Mouse (Mus musculus) liver, embryonic 16.5 days (tissue): ENCODE results near the gene Gm11115. TPM values are rescaled to one million over a fixed set of nuclear protein-coding genes. Genes with fewer than 3 reads are reported as not detected.

Experiments
- ATAC-seq: fragments of 200-750 bp; cut with Nextera tagmentation; 2 replicates; pipeline ENCODE4 v1.8.0; 2017; ENCODE audit warnings: low read depth, mild to moderate bottlenecking, moderate number of reproducible peaks, moderate library complexity
- H3K27ac ChIP-seq: fragments of 300-500 bp; sonication (generic); 2 replicates; pipeline ENCODE4 v1.5.1; 2014; ENCODE audit warnings: mild to moderate bottlenecking, low read length
- H3K27me3 ChIP-seq: fragments of 300-500 bp; sonication (generic); 2 replicates; pipeline ENCODE4 v1.6.1; 2014; ENCODE audit warnings: low read depth, low read length, mixed read lengths; ENCODE audit not compliant: control insufficient read depth, insufficient read depth
- H3K36me3 ChIP-seq: fragments of 300-500 bp; sonication (generic); 2 replicates; pipeline ENCODE4 v1.6.1; 2014; ENCODE audit warnings: mild to moderate bottlenecking; ENCODE audit not compliant: control insufficient read depth, insufficient read depth
- H3K4me1 ChIP-seq: fragments of 300-500 bp; sonication (generic); 2 replicates; pipeline ENCODE4 v1.6.1; 2014; ENCODE audit warnings: low read depth, low read length, mixed read lengths; ENCODE audit not compliant: control insufficient read depth
- H3K4me2 ChIP-seq: fragments of 300-500 bp; sonication (generic); 2 replicates; pipeline ENCODE4 v1.6.1; 2014; ENCODE audit warnings: low read depth, low read length, mixed read lengths
- H3K4me3 ChIP-seq: fragments of 300-500 bp; sonication (generic); 2 replicates; pipeline ENCODE4 v1.5.1; 2014; ENCODE audit warnings: low read depth, mild to moderate bottlenecking, low read length
- H3K9ac ChIP-seq: fragments of 300-500 bp; sonication (generic); 2 replicates; pipeline ENCODE4 v1.6.1; 2014; ENCODE audit warnings: low read depth, low read length
- H3K9me3 ChIP-seq: fragments of 300-500 bp; sonication (generic); replicated peaks from 2 replicates; pipeline ENCODE4 v1.6.1; 2016; ENCODE audit warnings: low read length; ENCODE audit not compliant: control insufficient read depth
- whole genome bisulfite sequencing: fragments of 180-500 bp; shearing (Covaris S2); extraction: QIAGEN DNeasy Blood & Tissue Kit; methylation state at CpG from one replicate; pipeline ENCODE4 v1.1.7; 2014; ENCODE audit not compliant: insufficient replicate concordance; 5-methylcytosine and 5-hydroxymethylcytosine counted together
- polyA plus RNA-seq: library from polyadenylated mRNA; unstranded; fragments of >200 nt; fragmentation: Nextera tagmentation; extraction: Ambion mirVana; gene quantifications from 2 replicates; pipeline ENCODE4 v1.2.1, GENCODE M21; 2015

Gm11115 gene
- not detected in 2 replicates for polyA plus RNA-seq

DNA sequence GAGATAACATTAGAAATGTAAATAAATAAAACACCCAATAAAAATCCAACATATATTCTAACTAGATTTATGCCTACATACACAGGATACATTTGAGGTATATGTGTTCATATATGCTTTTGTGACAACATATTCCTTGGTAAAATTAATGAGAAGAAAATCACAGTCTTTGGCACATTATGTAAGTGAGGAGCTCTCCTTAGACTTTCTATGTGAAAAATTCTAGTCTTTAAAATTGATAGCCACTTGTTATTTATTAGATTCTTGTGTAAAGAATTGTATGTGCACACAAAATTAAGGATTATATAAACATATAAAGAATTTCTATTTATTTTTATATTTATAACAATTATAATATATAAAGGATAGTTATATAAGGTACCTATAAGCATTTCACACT, at the start of gene Gm11115:
Gene Gm11115, minus strand, starts transcription at position 101 of the 400 bp plus-strand sequence.
- H3K36me3 ChIP-seq: no peaks in the 10 kb centered on the region
- no peak within 1 kb of the TSS for H3K4me3 ChIP-seq
- no peak for ATAC-seq
- no peak within 1 kb of the TSS for H3K27ac ChIP-seq
- no peak within 1 kb of the TSS for H3K9ac ChIP-seq
- no peaks in the 10 kb centered on the region for H3K27me3 ChIP-seq
- H3K4me1 ChIP-seq: no peaks in the 10 kb centered on the region
- no peaks in the 10 kb centered on the region for H3K9me3 ChIP-seq
- no peak within 1 kb of the TSS for H3K4me2 ChIP-seq

DNA sequence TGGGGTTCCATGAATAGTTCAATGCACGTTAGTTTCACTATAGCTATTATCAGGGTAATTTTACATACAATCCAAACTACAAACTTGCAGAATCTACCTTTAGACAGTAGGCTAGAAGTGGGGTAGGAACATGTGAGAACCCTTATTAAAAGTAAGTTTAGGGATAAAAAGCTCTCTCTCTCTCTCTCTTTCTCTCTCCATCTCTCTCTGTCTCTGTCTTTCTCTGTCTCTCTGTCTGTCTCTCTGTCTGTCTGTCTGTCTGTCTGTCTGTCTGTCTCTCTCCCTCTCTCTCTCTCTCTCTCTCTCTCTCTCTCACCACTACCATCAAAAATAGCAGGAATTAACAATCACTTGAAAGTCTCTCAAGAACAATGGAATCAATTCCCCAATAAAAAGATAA, 42.5 kb downstream of the Gm11115 start, which contains the start of gene Gm11116:
Gene Gm11116, minus strand, starts transcription at position 101 of the 400 bp plus-strand sequence.
- no peak for ATAC-seq
- 44% methylated on average over 1 of the region's 1 CpGs for WGBS
- H3K36me3 ChIP-seq: no peaks in the 10 kb centered on the region

More for the DNA sequence above, 42.5 kb downstream of the Gm11115 start, which contains the start of gene Gm11116:
- H3K9me3 ChIP-seq: no peaks in the 10 kb centered on the region
- no peak within 1 kb of the TSS for H3K27ac ChIP-seq
- no peak within 1 kb of the TSS for H3K4me2 ChIP-seq
- H3K4me1 ChIP-seq: no peaks in the 10 kb centered on the region
- no peak within 1 kb of the TSS for H3K4me3 ChIP-seq
- H3K27me3 ChIP-seq: no peaks in the 10 kb centered on the region
- no peak within 1 kb of the TSS for H3K9ac ChIP-seq

Other genes with a start within 250 kb of the Gm11115 start
- not detected in 2 replicates for gene Csn3, start 228.5 kb downstream of the Gm11115 start, polyA plus RNA-seq
- gene 2310003L06Rik, start 184.6 kb downstream of the Gm11115 start, polyA plus RNA-seq: not detected in 2 replicates
- gene Gm28434, start 184.6 kb downstream of the Gm11115 start, polyA plus RNA-seq: not detected in 2 replicates
- not detected in 2 replicates for gene Cabs1, start 174.7 kb downstream of the Gm11115 start, polyA plus RNA-seq
- not detected in 2 replicates for gene Smr3a, start 151.6 kb downstream of the Gm11115 start, polyA plus RNA-seq
- gene Smr2, start 67.5 kb downstream of the Gm11115 start, polyA plus RNA-seq: not detected in 2 replicates
- gene Gm11116, start 42.6 kb downstream of the Gm11115 start, polyA plus RNA-seq: not detected in 2 replicates
- gene Gm7714, start 114.8 kb upstream of the Gm11115 start, polyA plus RNA-seq: not detected in 2 replicates
- gene Prol1, start 163.2 kb upstream of the Gm11115 start, polyA plus RNA-seq: not detected in 2 replicates
- not detected in 2 replicates for gene Amtn, start 222.0 kb upstream of the Gm11115 start, polyA plus RNA-seq